8 mouse cellular contexts compared by ENCODE assay signal in the genomic region with DNA sequence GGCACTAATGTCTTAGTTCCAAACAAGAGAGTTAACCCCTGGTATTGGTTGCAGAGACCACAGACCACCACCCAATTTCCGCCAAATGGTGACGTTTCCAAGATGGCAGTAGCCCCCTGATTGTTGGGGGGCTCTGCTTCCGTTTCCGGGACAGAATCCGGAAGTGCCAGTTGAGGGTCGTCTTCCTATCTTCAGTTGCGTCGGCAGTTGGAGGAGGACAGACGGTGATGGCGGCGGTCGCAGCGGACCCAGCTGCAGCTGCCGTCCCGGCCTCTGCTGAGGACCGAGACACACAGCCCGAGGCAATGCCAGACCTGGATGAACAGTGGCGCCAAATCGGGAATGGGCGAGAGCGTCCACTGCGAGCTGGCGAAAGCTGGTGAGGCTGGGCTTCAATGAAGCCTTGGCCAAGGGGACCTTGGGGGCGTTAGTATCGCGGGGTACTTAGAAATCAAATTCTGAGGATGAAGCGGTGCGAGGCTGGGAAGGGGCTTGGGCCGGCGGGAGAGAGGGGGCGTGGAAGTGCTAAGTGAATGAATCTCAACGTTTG. TPM values are rescaled to one million over a fixed set of nuclear protein-coding genes. Genes with fewer than 3 reads are reported as not detected.
DNase-seq lines count a peak whose midpoint lies in the region; ATAC-seq and TF ChIP-seq lines count a peak whose summit lies in the region.

Usp11 (plus strand) TSS at position 166 of the 550 bp plus-strand sequence.

- no peaks in the 10 kb centered on the region for H3K9me3 ChIP-seq in forebrain, embryonic 12.5 days
- H3K9me3 ChIP-seq in hindbrain, embryonic 16.5 days (ENCODE audit: control insufficient read depth, low read length): no peaks in the 10 kb centered on the region
- no peaks in the 10 kb centered on the region for H3K9me3 ChIP-seq in midbrain, embryonic 13.5 days
- H3K9me3 ChIP-seq in stomach, postnatal 0 days (ENCODE audit: control insufficient read depth, low read length): no peaks in the 10 kb centered on the region

- TF ChIP-seq EP300 in stomach, postnatal 0 days (optimal IDR thresholded peaks at IDR 0.05): no peak

- no peak for TF ChIP-seq POLR2A in bone marrow macrophage, adult 2 months (IDR thresholded peaks at IDR 0.05; ENCODE audit: borderline replicate concordance, low read depth, low read length)

- H3K4me3 ChIP-seq in bone marrow macrophage, adult 2 months (ENCODE audit: insufficient read depth, low read length): peak within 1 kb of the TSS; percentile 74
- H3K4me3 ChIP-seq in forebrain, embryonic 12.5 days (replicated peaks): peak within 1 kb of the TSS; percentile 56
- peak within 1 kb of the TSS; percentile 59 for H3K4me3 ChIP-seq in hindbrain, embryonic 16.5 days (ENCODE audit: low read length)
- H3K4me3 ChIP-seq in midbrain, embryonic 13.5 days (replicated peaks): peak within 1 kb of the TSS; percentile 65
- H3K4me3 ChIP-seq in stomach, postnatal 0 days (ENCODE audit: low read depth, low read length): peak within 1 kb of the TSS; percentile 53

- peaks cover 16% of the 10 kb centered on the region for H3K4me1 ChIP-seq in bone marrow macrophage, adult 2 months (ENCODE audit: control insufficient read depth, insufficient read depth, low read length)
- no peaks in the 10 kb centered on the region for H3K4me1 ChIP-seq in forebrain, embryonic 12.5 days
- H3K4me1 ChIP-seq in hindbrain, embryonic 16.5 days (ENCODE audit: control insufficient read depth, insufficient read depth, low read depth, low read length): no peaks in the 10 kb centered on the region
- H3K4me1 ChIP-seq in midbrain, embryonic 13.5 days (replicated peaks): no peaks in the 10 kb centered on the region
- H3K4me1 ChIP-seq in stomach, postnatal 0 days (replicated peaks; ENCODE audit: control insufficient read depth, insufficient read depth): no peaks in the 10 kb centered on the region

- peak; percentile 18 for DNase-seq in heart, adult 8-10 months (ENCODE audit: low spot score)
- no peak for DNase-seq in heart, adult 11 months
- DNase-seq in left cerebral cortex, postnatal 36 days (ENCODE audit: low spot score in 2 of 2): peak; percentile 26 to 37
- DNase-seq in stomach, postnatal 0 days (ENCODE audit: low spot score): no peak

- peak within 1 kb of the TSS; percentile 46 for H3K4me2 ChIP-seq in forebrain, embryonic 12.5 days
- peak within 1 kb of the TSS; percentile 51 for H3K4me2 ChIP-seq in hindbrain, embryonic 16.5 days (ENCODE audit: low read length)
- peak within 1 kb of the TSS; percentile 49 for H3K4me2 ChIP-seq in midbrain, embryonic 13.5 days (replicated peaks)
- H3K4me2 ChIP-seq in stomach, postnatal 0 days (replicated peaks; ENCODE audit: low read depth): peak within 1 kb of the TSS; percentile 58

- H3K27me3 ChIP-seq in forebrain, embryonic 12.5 days: no peaks in the 10 kb centered on the region
- H3K27me3 ChIP-seq in hindbrain, embryonic 16.5 days (replicated peaks; ENCODE audit: control insufficient read depth, insufficient read depth, low read length): no peaks in the 10 kb centered on the region
- no peaks in the 10 kb centered on the region for H3K27me3 ChIP-seq in midbrain, embryonic 13.5 days
- H3K27me3 ChIP-seq in stomach, postnatal 0 days (ENCODE audit: control insufficient read depth, insufficient read depth, low read length): no peaks in the 10 kb centered on the region

- peak; percentile 81 for ATAC-seq in forebrain, embryonic 12.5 days (ENCODE audit: low FRiP score)
- ATAC-seq in hindbrain, embryonic 16.5 days: peak; percentile 84
- ATAC-seq in midbrain, embryonic 13.5 days: peak; percentile 80
- ATAC-seq in stomach, postnatal 0 days (ENCODE audit: low FRiP score, low TSS enrichment): peak; percentile 38

- 15% methylated on average over 32 of the region's 32 CpGs for WGBS in forebrain, embryonic 12.5 days
- 22% methylated on average over 32 of the region's 32 CpGs for WGBS in hindbrain, embryonic 16.5 days
- WGBS in midbrain, embryonic 13.5 days: 25% methylated on average over 32 of the region's 32 CpGs
- WGBS in stomach, postnatal 0 days: 14% methylated on average over 32 of the region's 32 CpGs

- TF ChIP-seq CTCF in bone marrow macrophage, adult 2 months (IDR thresholded peaks at IDR 0.05; ENCODE audit: low read depth, low read length): no peak
- TF ChIP-seq CTCF in stomach, postnatal 0 days (IDR thresholded peaks at IDR 0.05; ENCODE audit: low read depth): no peak

- H3K27ac ChIP-seq in bone marrow macrophage, adult 2 months (ENCODE audit: insufficient read depth, low read depth, low read length): peak within 1 kb of the TSS; percentile 69
- H3K27ac ChIP-seq in forebrain, embryonic 12.5 days: peak within 1 kb of the TSS; percentile 94
- peak within 1 kb of the TSS; percentile 84 for H3K27ac ChIP-seq in hindbrain, embryonic 16.5 days (ENCODE audit: low read depth, low read length)
- peak within 1 kb of the TSS; percentile 93 for H3K27ac ChIP-seq in midbrain, embryonic 13.5 days
- peak within 1 kb of the TSS; percentile 88 for H3K27ac ChIP-seq in stomach, postnatal 0 days (replicated peaks)

- peaks cover 8% of the 10 kb centered on the region for H3K36me3 ChIP-seq in forebrain, embryonic 12.5 days (replicated peaks)
- peaks cover 4% of the 10 kb centered on the region for H3K36me3 ChIP-seq in hindbrain, embryonic 16.5 days (ENCODE audit: control insufficient read depth, insufficient read depth, low read length)
- H3K36me3 ChIP-seq in midbrain, embryonic 13.5 days: peaks cover 11% of the 10 kb centered on the region
- no peaks in the 10 kb centered on the region for H3K36me3 ChIP-seq in stomach, postnatal 0 days (ENCODE audit: control insufficient read depth, insufficient read depth, low read length)

- H3K9ac ChIP-seq in forebrain, embryonic 12.5 days: peak within 1 kb of the TSS; percentile 60
- peak within 1 kb of the TSS; percentile 72 for H3K9ac ChIP-seq in hindbrain, embryonic 16.5 days (ENCODE audit: low read depth, low read length)
- H3K9ac ChIP-seq in midbrain, embryonic 13.5 days (replicated peaks): peak within 1 kb of the TSS; percentile 73
- peak within 1 kb of the TSS; percentile 68 for H3K9ac ChIP-seq in stomach, postnatal 0 days (ENCODE audit: low read length)

- intact Hi-C loops in left cerebral cortex, postnatal 36 days (cut with DNase I): no loop called here

RNA-seq across cellular contexts. Expression of gene Usp11, which starts in this region (rescaled TPM):
- 1 to 10 TPM; 3.7 to 7.3 (median 5.9) TPM for total RNA-seq in heart, adult 8-10 months (2022)
- polyA plus RNA-seq in bone marrow macrophage, adult 2 months (2012; ENCODE audit: insufficient read depth, insufficient read length, missing spikeins): 2.5 TPM in 2 replicates
- 72.8 and 77.7 TPM in 2 replicates for polyA plus RNA-seq in forebrain, embryonic 12.5 days (2016; fragmentation: Nextera tagmentation; extraction: Ambion mirVana)
- 97.8 and 110 TPM in 2 replicates for polyA plus RNA-seq in hindbrain, embryonic 16.5 days (2015; fragmentation: Nextera tagmentation; extraction: Ambion mirVana)
- total RNA-seq in left cerebral cortex, postnatal 36 days (2021): 100 to 1,000 TPM; 100 to 114 TPM
- 100.0 and 101 TPM in 2 replicates for polyA plus RNA-seq in midbrain, embryonic 13.5 days (2015; fragmentation: Nextera tagmentation; extraction: Ambion mirVana)
- 3.8 and 4.2 TPM in 2 replicates for polyA plus RNA-seq in stomach, postnatal 0 days (2015; fragmentation: Nextera tagmentation; extraction: Ambion mirVana)

Comparison
In these comparisons a context has a peak if more than half of its experiments do, and no peak if none do; other contexts are left out.
1. RNA of gene Usp11 (total RNA-seq): 100 to 114 TPM in left cerebral cortex, postnatal 36 days; 3.7 to 7.3 TPM in heart, adult 8-10 months; every median in the first group is over 10 times any median in the second.
2. RNA of gene Usp11 (polyA plus RNA-seq): 100.0 to 101 TPM in midbrain, embryonic 13.5 days, 97.8 to 110 TPM in hindbrain, embryonic 16.5 days and 72.8 to 77.7 TPM in forebrain, embryonic 12.5 days; 3.8 to 4.2 TPM in stomach, postnatal 0 days and 2.5 TPM in bone marrow macrophage, adult 2 months; every median in the first group is over 10 times any median in the second.
3. DNase-seq: peak in heart, adult 8-10 months (single experiment) and left cerebral cortex, postnatal 36 days (2 of 2); none in heart, adult 11 months (single experiment) and stomach, postnatal 0 days (single experiment).
4. Peak in every context shown above with its lines, with median percentiles within 50 percentile points of each other: H3K27ac ChIP-seq, H3K4me3 ChIP-seq, ATAC-seq, H3K4me2 ChIP-seq and H3K9ac ChIP-seq.